Comparison of ENCODE assay signal across 7 mouse cellular contexts in genomic region chr6:136941051-136942021, GRCm38 (mm10). TPM values are rescaled to one million over a fixed set of nuclear protein-coding genes. Genes with fewer than 3 reads are reported as not detected.
DNase-seq lines count a peak whose midpoint lies in the region; ATAC-seq and TF ChIP-seq lines count a peak whose summit lies in the region.

TSS of gene Arhgdib (minus strand) at chr6:136941899.

- H3K4me1 ChIP-seq in ES-E14 (ENCODE audit: control insufficient read depth in 2 of 2, insufficient read depth in 2 of 2, low read length in 2 of 2, poor library complexity in 1 of 2) = peaks cover 0 to 16% of the 10 kb centered on the region in 2 experiments; a peak in 2 of 4 replicates
- H3K4me1 ChIP-seq in embryonic facial prominence, embryonic 13.5 days = peaks cover 35% of the 10 kb centered on the region
- H3K4me1 ChIP-seq in stomach, postnatal 0 days (replicated peaks; ENCODE audit: control insufficient read depth, insufficient read depth) = peaks cover 10% of the 10 kb centered on the region

- no peaks in the 10 kb centered on the region for H3K36me3 ChIP-seq in ES-E14 (ENCODE audit: control insufficient read depth, insufficient read depth, low read length, poor library complexity, severe bottlenecking)
- H3K36me3 ChIP-seq in embryonic facial prominence, embryonic 13.5 days = no peaks in the 10 kb centered on the region
- H3K36me3 ChIP-seq in stomach, postnatal 0 days (ENCODE audit: control insufficient read depth, insufficient read depth, low read length) = no peaks in the 10 kb centered on the region

- peak within 1 kb of the TSS; percentile 42; the same call in 1 of the 2 replicates for H3K27ac ChIP-seq in ES-E14 (ENCODE audit: insufficient read depth, low read depth, low read length, poor library complexity, severe bottlenecking)
- H3K27ac ChIP-seq in embryonic facial prominence, embryonic 13.5 days = peak within 1 kb of the TSS; percentile 94
- peak within 1 kb of the TSS; percentile 85 for H3K27ac ChIP-seq in stomach, postnatal 0 days (replicated peaks)

- WGBS in embryonic facial prominence, embryonic 13.5 days = 23% methylated on average over 12 of the region's 12 CpGs
- 17% methylated on average over 12 of the region's 12 CpGs for WGBS in stomach, postnatal 0 days

- TF ChIP-seq EP300 in stomach, postnatal 0 days (optimal IDR thresholded peaks at IDR 0.05) = no peak

- H3K4me2 ChIP-seq in embryonic facial prominence, embryonic 13.5 days = peak within 1 kb of the TSS; percentile 52
- peak within 1 kb of the TSS; percentile 40 for H3K4me2 ChIP-seq in stomach, postnatal 0 days (replicated peaks; ENCODE audit: low read depth)

- no peak within 1 kb of the TSS for H3K4me3 ChIP-seq in ES-E14 (ENCODE audit: insufficient read depth in 1 of 2, low read depth in 1 of 2, low read length in 2 of 2, poor library complexity in 1 of 2, severe bottlenecking in 1 of 2)
- peak within 1 kb of the TSS; percentile 28 for H3K4me3 ChIP-seq in embryonic facial prominence, embryonic 13.5 days
- H3K4me3 ChIP-seq in stomach, postnatal 0 days (ENCODE audit: low read depth, low read length) = no peak within 1 kb of the TSS

- no peak for TF ChIP-seq CTCF in stomach, postnatal 0 days (IDR thresholded peaks at IDR 0.05; ENCODE audit: low read depth)

- H3K9me3 ChIP-seq in ES-E14 (ENCODE audit: control insufficient read depth, insufficient read depth, low read depth, low read length) = no peaks in the 10 kb centered on the region
- no peaks in the 10 kb centered on the region for H3K9me3 ChIP-seq in embryonic facial prominence, embryonic 13.5 days
- H3K9me3 ChIP-seq in stomach, postnatal 0 days (ENCODE audit: control insufficient read depth, low read length) = no peaks in the 10 kb centered on the region

- H3K27me3 ChIP-seq in embryonic facial prominence, embryonic 13.5 days = no peaks in the 10 kb centered on the region
- no peaks in the 10 kb centered on the region for H3K27me3 ChIP-seq in stomach, postnatal 0 days (ENCODE audit: control insufficient read depth, insufficient read depth, low read length)

- ATAC-seq in embryonic facial prominence, embryonic 13.5 days (ENCODE audit: insufficient number of reproducible peaks, insufficient read depth, low FRiP score, low TSS enrichment, low read depth) = no peak
- peak; percentile 46 for ATAC-seq in megakaryocyte-erythroid progenitor cell, adult 5-6 weeks (replicated peaks; ENCODE audit: low FRiP score, low TSS enrichment, poor library complexity, severe bottlenecking)
- peak; percentile 62; the same call in 1 of the 2 replicates for ATAC-seq in stomach, postnatal 0 days (ENCODE audit: low FRiP score, low TSS enrichment)

- no peak within 1 kb of the TSS; the same call in 1 of the 2 replicates for H3K9ac ChIP-seq in ES-E14 (ENCODE audit: insufficient read depth, low read depth, low read length, poor library complexity, severe bottlenecking)
- peak within 1 kb of the TSS; percentile 49 for H3K9ac ChIP-seq in embryonic facial prominence, embryonic 13.5 days
- 0 out of 2 replicates have a peak within 1 kb of the TSS, but pooled peaks have one; percentile 47 for H3K9ac ChIP-seq in stomach, postnatal 0 days (ENCODE audit: low read length)

- intact Hi-C loops in heart, postnatal 10 days (cut with DNase I) = no loop called here

- in situ Hi-C loops in ES-E14 (cut with MboI; ENCODE audit: low sequenced_read_pairs in 2 of 2, unreplicated experiment in 2 of 2) = no loop called here

- peak; percentile 87 for DNase-seq in CD4-positive helper T cell, adult 2 months (ENCODE audit: low read depth, low spot score)
- no peak for DNase-seq in ES-E14 (ENCODE audit: low read depth, low spot score)
- peak; percentile 49 to 50 for DNase-seq in heart, postnatal 10 days
- peak; percentile 59 to 62 for DNase-seq in kidney, postnatal 36 days
- no peak for DNase-seq in stomach, postnatal 0 days (ENCODE audit: low spot score)

TF ChIP-seq in ES-E14, 5 proteins besides CTCF, POLR2A, EP300 and RAD21:
- TF ChIP-seq MAFK (IDR thresholded peaks at IDR 0.05; ENCODE audit: insufficient read depth, low read depth, low read length) (no peak), ZC3H11A (IDR thresholded peaks at IDR 0.05; ENCODE audit: borderline replicate concordance, low read depth, low read length) (no peak), HCFC1 (IDR thresholded peaks at IDR 0.05; ENCODE audit: borderline replicate concordance, insufficient read depth, low read length) (no peak), CHD2 (IDR thresholded peaks at IDR 0.05; ENCODE audit: low read depth, low read length) (no peak), ZNF384 (IDR thresholded peaks at IDR 0.05; ENCODE audit: low read depth, low read length) (no peak)
TF ChIP-seq in ES-E14: peak in this region for 0.

RNA-seq across cellular contexts. Expression of gene Arhgdib, which starts in this region (rescaled TPM):
- total RNA-seq in ES-E14 (2012; rRNA removed) = 6.7 and 20.9 TPM in 2 replicates
- 85.4 and 93.8 TPM in 2 replicates for polyA plus RNA-seq in embryonic facial prominence, embryonic 13.5 days (2015; fragmentation: Nextera tagmentation; extraction: Ambion mirVana)
- total RNA-seq in heart, postnatal 10 days (2021) = 10 to 100 TPM; 37.4 to 45.4 TPM
- 207 and 252 TPM in 2 replicates for total RNA-seq in megakaryocyte-erythroid progenitor cell, adult 5-6 weeks (2014; fragmentation: Nextera tagmentation)
- total RNA-seq in megakaryocyte-erythroid progenitor cell, adult 5-6 weeks (2017) = 203 and 254 TPM in 2 replicates
- 27.3 and 34.9 TPM in 2 replicates for polyA plus RNA-seq in stomach, postnatal 0 days (2015; fragmentation: Nextera tagmentation; extraction: Ambion mirVana)

Comparison
In these comparisons a context has a peak if more than half of its experiments do, and no peak if none do; other contexts are left out.
1. DNase-seq: peak in CD4-positive helper T cell, adult 2 months (single experiment), heart, postnatal 10 days (2 of 2) and kidney, postnatal 36 days (2 of 2); none in ES-E14 (single experiment) and stomach, postnatal 0 days (single experiment).
2. H3K27ac ChIP-seq: peak in every context shown above with its lines; median percentile 94 in embryonic facial prominence, embryonic 13.5 days; 85 in stomach, postnatal 0 days; 42 in ES-E14.